In the genomic region with DNA sequence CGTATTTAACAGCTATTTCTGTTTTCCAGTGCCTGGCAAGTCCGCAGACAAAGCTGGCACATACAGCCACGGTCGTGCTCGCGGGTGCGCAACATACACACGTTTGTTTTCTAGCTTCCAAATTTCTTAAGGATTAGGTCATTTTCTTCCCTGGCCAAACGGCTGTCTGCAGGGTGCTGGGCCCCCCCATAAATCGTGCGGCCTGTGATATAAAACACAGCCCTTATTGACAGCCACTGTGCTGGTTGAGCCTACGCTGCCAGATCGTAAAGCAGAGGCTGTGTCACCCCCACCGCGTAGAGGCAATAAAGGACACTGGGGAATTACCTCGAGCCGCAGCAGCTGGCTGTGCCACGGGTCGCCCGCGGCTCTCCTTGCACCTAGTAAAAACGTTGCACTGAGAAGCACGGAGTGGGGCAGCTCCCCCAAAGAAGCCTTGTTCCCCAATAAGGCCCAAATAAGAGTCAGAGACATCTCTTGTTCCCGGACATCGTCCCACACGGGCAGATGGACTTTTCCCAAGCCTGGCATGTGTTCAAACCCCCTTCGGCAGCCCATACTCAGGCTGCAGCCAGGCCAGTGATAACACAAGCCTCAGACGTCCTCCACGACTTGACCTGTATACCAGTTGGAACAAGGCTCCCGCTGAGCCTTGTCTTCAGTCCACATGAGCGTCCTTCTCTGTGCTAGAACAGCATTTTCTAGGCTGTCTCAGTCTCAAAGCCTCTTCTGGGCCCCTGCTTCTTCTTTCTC, we compare ENCODE assay signal across 8 mouse cellular contexts.
A peak's percentile ranks its signal among the peaks of the same experiment; 100 is the strongest.
DNase-seq lines count a peak whose midpoint lies in the region; ATAC-seq and TF ChIP-seq lines count a peak whose summit lies in the region.

No protein-coding gene starts in this region.

- H3K9ac ChIP-seq in heart, adult 2 months (ENCODE audit: low read depth, low read length): no peak overlapping the region
- no peak overlapping the region for H3K9ac ChIP-seq in intestine, embryonic 15.5 days

- H3K36me3 ChIP-seq in heart, adult 2 months (ENCODE audit: control insufficient read depth, insufficient read depth, low read length): no peaks in the 10 kb centered on the region
- no peaks in the 10 kb centered on the region for H3K36me3 ChIP-seq in heart, embryonic 10.5 days
- no peaks in the 10 kb centered on the region for H3K36me3 ChIP-seq in intestine, embryonic 15.5 days

- no peaks in the 10 kb centered on the region for H3K9me3 ChIP-seq in heart, embryonic 10.5 days
- H3K9me3 ChIP-seq in intestine, embryonic 15.5 days: no peaks in the 10 kb centered on the region

- 50% methylated on average over 31 of the region's 31 CpGs for WGBS in heart, adult 2 months
- WGBS in heart, embryonic 10.5 days: 60% methylated on average over 31 of the region's 31 CpGs
- WGBS in intestine, embryonic 15.5 days: 28% methylated on average over 31 of the region's 31 CpGs

- peak overlapping the region; percentile 39 for H3K4me2 ChIP-seq in intestine, embryonic 15.5 days (replicated peaks)

- H3K27me3 ChIP-seq in heart, adult 2 months (ENCODE audit: control insufficient read depth, insufficient read depth, low read length): no peaks in the 10 kb centered on the region
- H3K27me3 ChIP-seq in heart, embryonic 10.5 days (ENCODE audit: insufficient read depth, poor library complexity, severe bottlenecking): peaks cover 4% of the 10 kb centered on the region; the same call in 1 of the 2 replicates
- H3K27me3 ChIP-seq in intestine, embryonic 15.5 days (replicated peaks): no peaks in the 10 kb centered on the region

- no peak for TF ChIP-seq EP300 in heart, adult 2 months (IDR thresholded peaks at IDR 0.05; ENCODE audit: insufficient read depth, low read depth, low read length)

- peak; percentile 74 for ATAC-seq in intestine, embryonic 15.5 days

- H3K27ac ChIP-seq in heart, adult 2 months: no peak overlapping the region
- H3K27ac ChIP-seq in heart, embryonic 10.5 days: no peak overlapping the region; the same call in 1 of the 2 replicates
- H3K27ac ChIP-seq in intestine, embryonic 15.5 days: no peak overlapping the region

- no peak for TF ChIP-seq CTCF in heart, adult 2 months (IDR thresholded peaks at IDR 0.05)

- H3K4me1 ChIP-seq in heart, adult 2 months (ENCODE audit: control insufficient read depth, insufficient read depth, low read length): no peaks in the 10 kb centered on the region
- H3K4me1 ChIP-seq in heart, embryonic 10.5 days: peaks cover 4% of the 10 kb centered on the region
- peaks cover 11% of the 10 kb centered on the region; the same call in 1 of the 2 replicates for H3K4me1 ChIP-seq in intestine, embryonic 15.5 days (replicated peaks)

- DNase-seq in heart, adult 2 months: peak; percentile 12 to 25
- DNase-seq in heart, embryonic 10.5 days (ENCODE audit: low spot score): no peak
- DNase-seq in urinary bladder, postnatal 14 days (ENCODE audit: low spot score): peak; percentile 16
- DNase-seq in urinary bladder, adult 2 months (ENCODE audit: low spot score): no peak
- peak; percentile 28 for DNase-seq in right cerebral cortex, postnatal 4 days
- DNase-seq in thymus, adult 18-20 months: no peak
- DNase-seq in spleen, adult 18-20 months: no peak

- H3K4me3 ChIP-seq in heart, adult 2 months: no peak overlapping the region
- H3K4me3 ChIP-seq in heart, embryonic 10.5 days: no peak overlapping the region
- no peak overlapping the region for H3K4me3 ChIP-seq in intestine, embryonic 15.5 days (replicated peaks)

- intact Hi-C loops in heart, adult 2 months (cut with DNase I): no loop called here

- no peak for TF ChIP-seq POLR2A in heart, adult 2 months (IDR thresholded peaks at IDR 0.05; ENCODE audit: insufficient read depth, low read depth, low read length)

- no peaks in the 10 kb centered on the region for H3K79me2 ChIP-seq in heart, adult 2 months (replicated peaks; ENCODE audit: control insufficient read depth, insufficient read depth, low read length)

Comparison
In these comparisons a context has a peak if more than half of its experiments do, and no peak if none do; other contexts are left out.
1. DNase-seq: peak in heart, adult 2 months (2 of 2), urinary bladder, postnatal 14 days (single experiment) and right cerebral cortex, postnatal 4 days (single experiment); none in heart, embryonic 10.5 days (single experiment), urinary bladder, adult 2 months (single experiment), thymus, adult 18-20 months (0 of 2) and spleen, adult 18-20 months (0 of 2).